Mouse (Mus musculus): Measurements from ENCODE around the gene Scai. TPM values are rescaled to one million over a fixed set of nuclear protein-coding genes. Genes with fewer than 3 reads are reported as not detected.
"Not testable (repeated sequence)": the region's sequence is repeated elsewhere in the genome, so short reads cannot be mapped to it uniquely, and the experiment has no call there.

Gene Scai
- total and polyA plus RNA-seq, 3 experiments, result 2.0 to 10.2 (median 5.9) TPM

GRCm38 (mm10) chr2:39129526-39130326, 60.8 kb downstream of the Scai start:
- no peak for DNase-seq

- no peak for DNase-seq
Measured at GRCm38 (mm10) chr2:39124167-39124566, 66.4 kb downstream of the Scai start.

- no peak for DNase-seq
Measured at GRCm38 (mm10) chr2:39121137-39121536, 69.4 kb downstream of the Scai start.

- no peak for DNase-seq
Measured at GRCm38 (mm10) chr2:39116583-39116982, 74.0 kb downstream of the Scai start.

- DNase-seq, result no peak
Measured at GRCm38 (mm10) chr2:39114093-39114492, 76.4 kb downstream of the Scai start.

- DNase-seq, result no peak
Measured at GRCm38 (mm10) chr2:39110514-39110913, 80.0 kb downstream of the Scai start.

GRCm38 (mm10) chr2:39109712-39110111, 80.8 kb downstream of the Scai start:
- DNase-seq, result not testable (repeated sequence)

- not testable (repeated sequence) for DNase-seq
Measured at GRCm38 (mm10) chr2:39099951-39100350, 90.6 kb downstream of the Scai start.

- no peak for DNase-seq
Measured at GRCm38 (mm10) chr2:39097993-39098392, 92.5 kb downstream of the Scai start.

GRCm38 (mm10) chr2:39091966-39092365, 98.6 kb downstream of the Scai start:
- peak; percentile 5 for DNase-seq

- no peak for DNase-seq
Measured at GRCm38 (mm10) chr2:39082706-39083105, 107.8 kb downstream of the Scai start.

- DNase-seq, result no peak
Measured at GRCm38 (mm10) chr2:39070666-39071065, 119.9 kb downstream of the Scai start.

- no peak for DNase-seq
Measured at GRCm38 (mm10) chr2:39069096-39069495, 121.4 kb downstream of the Scai start.

GRCm38 (mm10) chr2:39065400-39065987, 125.0 kb downstream of the Scai start, which contains the start of gene Golga1:
Golga1 (minus strand) TSS chr2:39065541.
- peak; percentile 94 for DNase-seq

- no peak for DNase-seq
Measured at GRCm38 (mm10) chr2:39064687-39065399, 125.7 kb downstream of the Scai start.

GRCm38 (mm10) chr2:39048515-39048914, 142.0 kb downstream of the Scai start:
- DNase-seq, result no peak

- DNase-seq, result no peak
Measured at GRCm38 (mm10) chr2:39040215-39040614, 150.3 kb downstream of the Scai start.

- no peak for DNase-seq
Measured at GRCm38 (mm10) chr2:39031611-39032010, 158.9 kb downstream of the Scai start.

- DNase-seq, result no peak
Measured at GRCm38 (mm10) chr2:39020004-39020403, 170.5 kb downstream of the Scai start.

- no peak for DNase-seq
Measured at GRCm38 (mm10) chr2:39016581-39016980, 174.0 kb downstream of the Scai start.

Data from adrenal gland, adult 2 months (tissue).